Mouse (Mus musculus): Measurements from ENCODE around the gene Epn2.

- TF ChIP-seq CTCF (IDR thresholded peaks at IDR 0.05; ENCODE audit: low read depth) = no peak
- no peak for TF ChIP-seq EP300 (IDR thresholded peaks at IDR 0.05; ENCODE audit: low read depth)
Observed at GRCm38 (mm10) chr11:61481239-61482090, 98.0 kb downstream of the Epn2 start.
